Mouse (Mus musculus): ENCODE measurements around the gene Cd8a.

GRCm38 (mm10) chr6:71427996-71428725 is 54.9 kb downstream of the Cd8a start:
- TF ChIP-seq CTCF (IDR thresholded peaks at IDR 0.05; ENCODE audit: low read depth) (no peak), EP300 (IDR thresholded peaks at IDR 0.05; ENCODE audit: low read depth) (no peak)
